Comparison of ENCODE assay signal across 8 mouse cellular contexts in genomic region chr17:26939178-26939972, GRCm38 (mm10). TPM values are rescaled to one million over a fixed set of nuclear protein-coding genes. Genes with fewer than 3 reads are reported as not detected.
DNase-seq lines count a peak whose midpoint lies in the region; ATAC-seq lines count a peak whose summit lies in the region.

Cuta (minus strand) TSS chr17:26939569.

- H3K4me1 ChIP-seq in hindbrain, embryonic 14.5 days (replicated peaks; ENCODE audit: control insufficient read depth, insufficient read depth, low read length), result peaks cover 31% of the 10 kb centered on the region

- DNase-seq in R1 (ENCODE audit: low read depth, low spot score), result peak; percentile 99
- DNase-seq in cerebellum, postnatal 25 days, result peak; percentile 99 to 100
- peak; percentile 99 for DNase-seq in frontal cortex, postnatal 25 days (ENCODE audit: low spot score in 2 of 2)
- DNase-seq in hindbrain, embryonic 14.5 days (ENCODE audit: low spot score), result peak; percentile 100
- peak; percentile 99 to 100 for DNase-seq in layer of hippocampus, postnatal 36 days
- DNase-seq in lung, postnatal 36 days, result peak; percentile 100
- peak; percentile 100 for DNase-seq in retina, postnatal 1 day
- DNase-seq in urinary bladder, adult 18-20 months (ENCODE audit: low spot score in 2 of 2), result peak; percentile 98 to 99

- peak within 1 kb of the TSS; percentile 98 for H3K27ac ChIP-seq in hindbrain, embryonic 14.5 days

- peak within 1 kb of the TSS; percentile 80 for H3K9ac ChIP-seq in hindbrain, embryonic 14.5 days

- ATAC-seq in hindbrain, embryonic 14.5 days (ENCODE audit: low FRiP score), result peak; percentile 95

- H3K36me3 ChIP-seq in hindbrain, embryonic 14.5 days (replicated peaks; ENCODE audit: control insufficient read depth, insufficient read depth), result peaks cover 27% of the 10 kb centered on the region

- H3K4me3 ChIP-seq in hindbrain, embryonic 14.5 days (replicated peaks; ENCODE audit: low read length), result peak within 1 kb of the TSS; percentile 57

- peak within 1 kb of the TSS; percentile 94 for H3K4me2 ChIP-seq in hindbrain, embryonic 14.5 days (replicated peaks)

- under 1% methylated on average over 70 of the region's 70 CpGs for WGBS in hindbrain, embryonic 14.5 days

- no peaks in the 10 kb centered on the region for H3K9me3 ChIP-seq in hindbrain, embryonic 14.5 days (ENCODE audit: control insufficient read depth, low read length)

- H3K27me3 ChIP-seq in hindbrain, embryonic 14.5 days (ENCODE audit: control insufficient read depth, insufficient read depth, low read length), result no peaks in the 10 kb centered on the region

RNA-seq across cellular contexts. Expression of gene Cuta, which starts in this region (rescaled TPM):
- polyA plus RNA-seq in hindbrain, embryonic 14.5 days (2014; fragmentation: Nextera tagmentation; extraction: Ambion mirVana), result 112 and 113 TPM in 2 replicates
- 100 to 1,000 TPM in 1 of 2 experiments, 10 to 100 TPM in 1; 99.3 to 104 TPM for total RNA-seq in layer of hippocampus, postnatal 36 days (2021)

Comparison
In these comparisons a context has a peak if more than half of its experiments do, and no peak if none do; other contexts are left out.
1. Peak in every context shown above with its lines: DNase-seq, ATAC-seq, H3K4me3 ChIP-seq and H3K27ac ChIP-seq.